ENCODE assay signal across 8 mouse cellular contexts in the genomic region with DNA sequence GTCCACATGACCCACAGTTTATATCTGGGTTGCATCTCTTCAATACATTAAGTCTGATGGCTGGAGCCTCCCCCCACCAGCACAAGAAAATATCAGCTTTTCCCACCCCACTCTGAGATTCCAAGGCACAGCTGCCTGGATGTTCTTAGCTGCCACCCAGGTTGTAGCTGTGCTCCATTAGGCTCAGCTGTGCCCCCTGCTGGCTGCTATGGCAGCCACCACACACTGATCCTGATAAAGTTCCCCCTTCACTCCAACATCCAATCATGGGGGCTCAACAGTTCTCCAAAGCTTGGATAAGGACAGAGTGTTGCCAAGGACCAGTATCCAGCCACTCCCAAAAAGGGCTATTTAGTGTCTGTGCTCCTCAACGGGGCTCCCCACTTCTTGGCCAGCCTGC. TPM values are rescaled to one million over a fixed set of nuclear protein-coding genes. Genes with fewer than 3 reads are reported as not detected.
A peak's percentile ranks its signal among the peaks of the same experiment; 100 is the strongest.
DNase-seq lines count a peak whose midpoint lies in the region; ATAC-seq lines count a peak whose summit lies in the region.

No protein-coding gene starts in this region.

- H3K9me3 ChIP-seq in hindbrain, embryonic 10.5 days: no peaks in the 10 kb centered on the region
- H3K9me3 ChIP-seq in hindbrain, embryonic 13.5 days: no peaks in the 10 kb centered on the region

- peaks cover 6% of the 10 kb centered on the region; the same call in 1 of the 2 replicates for H3K4me1 ChIP-seq in hindbrain, embryonic 10.5 days (replicated peaks)
- H3K4me1 ChIP-seq in hindbrain, embryonic 13.5 days (replicated peaks): no peaks in the 10 kb centered on the region

- ATAC-seq in hindbrain, embryonic 13.5 days (ENCODE audit: low FRiP score): no peak

- intact Hi-C loops in left cerebral cortex, postnatal 25 days (cut with DNase I): loop anchor here (2.0 kb wide), 1 partner anchor 106 kb away; no protein-coding TSS in a partner anchor

- no peak overlapping the region for H3K4me2 ChIP-seq in hindbrain, embryonic 13.5 days

- no peaks in the 10 kb centered on the region for H3K36me3 ChIP-seq in hindbrain, embryonic 10.5 days
- no peaks in the 10 kb centered on the region for H3K36me3 ChIP-seq in hindbrain, embryonic 13.5 days

- no peak overlapping the region for H3K9ac ChIP-seq in hindbrain, embryonic 13.5 days

- no peak overlapping the region for H3K27ac ChIP-seq in hindbrain, embryonic 10.5 days
- H3K27ac ChIP-seq in hindbrain, embryonic 13.5 days: no peak overlapping the region

- WGBS in hindbrain, embryonic 10.5 days: 62% methylated on average over 1 of the region's 1 CpGs
- WGBS in hindbrain, embryonic 13.5 days: 59% methylated on average over 1 of the region's 1 CpGs

- H3K4me3 ChIP-seq in hindbrain, embryonic 10.5 days: no peak overlapping the region
- H3K4me3 ChIP-seq in hindbrain, embryonic 13.5 days: no peak overlapping the region

- no peaks in the 10 kb centered on the region for H3K27me3 ChIP-seq in hindbrain, embryonic 10.5 days (ENCODE audit: insufficient read depth, poor library complexity, severe bottlenecking)
- no peaks in the 10 kb centered on the region for H3K27me3 ChIP-seq in hindbrain, embryonic 13.5 days

- peak; percentile 46 for DNase-seq in hindbrain, embryonic 10.5 days (ENCODE audit: low spot score)
- peak; percentile 12 for DNase-seq in urinary bladder, postnatal 25 days (ENCODE audit: low spot score)
- DNase-seq in urinary bladder, adult 2 months (ENCODE audit: low spot score): no peak
- DNase-seq in cerebellum, postnatal 10 days: peak; percentile 66 to 69
- peak; percentile 67 to 74 for DNase-seq in kidney, postnatal 4 days
- peak; percentile 64 for DNase-seq in testis, postnatal 10 days (ENCODE audit: low spot score)
- DNase-seq in left cerebral cortex, postnatal 25 days (ENCODE audit: low spot score in 2 of 2): no peak

RNA-seq across cellular contexts. Expression of a gene that starts 48.3 kb away (rescaled TPM):
- polyA plus RNA-seq in hindbrain, embryonic 10.5 days (2016; fragmentation: Nextera tagmentation; extraction: Ambion mirVana): 0.42 and 1.2 TPM in 2 replicates
- 22.1 and 23.0 TPM in 2 replicates for polyA plus RNA-seq in hindbrain, embryonic 13.5 days (2015; fragmentation: Nextera tagmentation; extraction: Ambion mirVana)
- 2.8 and 4.0 TPM in 2 replicates for polyA plus RNA-seq in urinary bladder, adult 2 months (2012; rRNA removed)
- total RNA-seq in left cerebral cortex, postnatal 25 days (2021): 100 to 1,000 TPM; 104 to 114 TPM

Comparison
In these comparisons a context has a peak if more than half of its experiments do, and no peak if none do; other contexts are left out.
1. DNase-seq: peak in hindbrain, embryonic 10.5 days (single experiment), urinary bladder, postnatal 25 days (single experiment), cerebellum, postnatal 10 days (2 of 2), kidney, postnatal 4 days (2 of 2) and testis, postnatal 10 days (single experiment); none in urinary bladder, adult 2 months (single experiment) and left cerebral cortex, postnatal 25 days (0 of 2).